Mouse (Mus musculus): ENCODE data around the gene Flnc.

Flnc gene

DNA sequence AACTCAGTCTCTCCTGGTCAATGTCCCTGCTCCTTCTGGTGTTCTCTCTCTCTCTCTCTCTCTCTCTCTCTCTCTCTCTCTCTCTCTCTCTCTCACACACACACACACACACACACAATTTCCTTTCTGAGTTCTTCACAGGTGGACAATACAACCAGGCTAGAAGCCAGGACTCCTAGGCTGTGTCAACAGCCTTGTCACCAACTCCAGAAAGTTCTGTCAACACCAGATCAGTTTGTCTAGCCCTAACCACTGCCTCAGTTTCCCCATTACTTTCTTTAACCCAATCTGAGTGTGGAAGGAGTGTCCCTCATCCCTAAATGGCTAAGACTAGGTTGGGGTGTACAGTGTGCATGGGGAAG lies 399 bp upstream of the Flnc start:
- DNase-seq, result no peak

DNA sequence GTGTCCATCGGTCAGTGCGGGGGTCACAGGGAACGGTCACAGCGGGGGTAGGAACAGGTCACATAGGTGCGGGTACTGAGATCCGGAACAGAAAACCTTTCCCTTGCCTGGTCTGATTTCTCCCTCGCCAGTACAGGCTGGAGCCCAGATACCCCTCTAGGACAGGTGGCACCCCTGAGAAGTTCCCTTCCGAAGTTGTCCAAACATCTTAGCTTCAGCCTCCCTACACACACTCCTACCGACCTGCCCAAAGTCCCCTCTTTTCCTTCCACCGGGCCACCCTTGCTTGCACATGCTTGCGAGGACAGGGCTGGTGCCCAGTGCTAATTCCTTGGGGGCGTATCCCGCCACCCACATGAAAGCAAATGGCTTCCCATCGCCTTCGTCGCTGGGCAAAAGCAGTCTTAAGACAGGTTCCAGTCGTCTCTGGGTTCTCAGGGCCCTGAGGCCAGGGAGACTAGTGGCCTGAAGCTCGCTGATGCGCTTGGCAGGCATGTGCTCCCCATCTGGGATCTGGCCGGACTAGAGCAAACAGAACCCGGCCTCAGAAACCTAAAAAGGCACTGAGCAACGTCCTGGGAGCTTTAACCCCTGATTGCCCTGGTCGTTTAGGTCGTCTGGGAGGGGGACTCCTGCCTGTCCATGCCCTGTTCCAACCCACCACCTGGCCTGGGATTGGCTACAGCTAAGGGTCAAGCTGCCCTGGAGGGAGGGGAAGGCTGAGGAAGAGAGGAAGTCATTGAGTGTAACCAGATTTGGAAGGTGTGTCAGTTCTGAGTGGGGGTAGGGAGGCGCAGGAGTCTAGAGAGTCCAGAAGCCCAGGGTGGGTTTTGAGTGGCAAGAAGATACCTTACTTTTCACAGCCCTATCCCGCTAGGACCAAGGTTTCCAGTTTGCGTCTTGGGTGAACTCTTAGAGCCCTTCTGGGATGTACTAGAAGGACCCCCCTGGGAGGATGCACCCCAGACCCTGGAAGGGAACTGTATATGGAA lies 1.0 kb downstream of the Flnc start:
- no peak for DNase-seq

DNA sequence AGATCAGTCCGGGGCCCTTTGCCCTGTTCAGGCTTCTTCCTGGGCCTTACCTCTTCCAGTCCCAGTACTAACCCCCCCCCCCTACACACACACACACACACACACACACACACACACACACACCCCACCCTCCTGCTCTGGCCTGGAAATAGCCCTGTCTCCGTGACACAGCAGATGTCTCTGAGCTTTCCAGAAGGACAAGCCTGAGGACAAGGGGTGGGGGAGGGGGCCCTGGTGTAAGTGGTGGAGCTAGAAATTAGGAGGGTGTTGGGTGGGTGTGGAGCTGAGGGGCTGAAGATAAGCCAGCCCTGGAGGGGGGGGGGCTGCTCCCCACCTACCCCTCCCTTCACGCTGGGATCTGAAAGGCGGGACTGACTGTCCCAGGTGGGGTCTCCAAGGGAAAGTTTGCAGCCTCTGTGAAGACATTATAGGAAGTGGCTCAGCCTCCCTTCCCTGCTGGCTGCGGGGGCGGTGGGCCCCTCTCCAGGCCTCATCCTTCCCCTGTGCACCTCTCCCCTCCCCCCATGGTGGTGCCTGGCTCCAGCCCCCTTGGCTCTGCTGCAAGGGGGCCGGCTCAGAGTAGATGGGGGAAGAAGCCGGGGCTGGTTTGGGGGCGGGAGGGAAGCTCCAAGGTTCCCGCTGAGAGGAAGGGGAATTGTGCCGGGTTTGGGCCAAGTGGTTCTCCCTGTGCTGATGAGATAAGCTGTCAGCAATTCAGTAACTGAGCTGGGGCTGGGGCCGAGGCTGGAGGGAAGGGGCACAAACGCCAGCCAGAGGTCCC lies 2.0 kb downstream of the Flnc start:
- DNase-seq, result peak; percentile 79

DNA sequence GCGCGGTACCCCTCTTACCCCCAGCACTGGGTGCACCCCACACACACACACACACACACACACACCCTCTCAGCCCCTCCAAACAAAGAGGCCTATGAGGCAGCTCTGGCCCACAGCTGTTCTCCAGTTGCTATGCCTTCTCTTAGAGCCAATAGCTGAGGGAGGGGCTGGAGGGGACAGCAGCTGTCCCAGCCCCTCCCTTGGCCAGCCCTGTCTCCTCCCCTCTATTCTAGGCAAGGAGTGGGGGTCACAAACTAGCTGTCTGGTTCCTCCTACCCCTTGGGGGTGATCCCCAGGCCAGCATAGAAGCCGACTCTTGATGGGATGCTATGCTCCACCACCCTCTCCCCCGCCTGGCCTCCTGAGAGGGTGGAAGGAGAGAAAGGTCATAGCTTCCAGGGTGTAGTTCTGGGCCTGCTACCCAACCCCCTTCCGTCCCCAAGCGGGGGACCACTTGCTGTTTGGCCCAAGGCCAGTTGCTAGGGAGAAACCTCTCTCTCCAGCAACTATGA lies 2.9 kb downstream of the Flnc start:
- DNase-seq, result peak; percentile 55

DNA sequence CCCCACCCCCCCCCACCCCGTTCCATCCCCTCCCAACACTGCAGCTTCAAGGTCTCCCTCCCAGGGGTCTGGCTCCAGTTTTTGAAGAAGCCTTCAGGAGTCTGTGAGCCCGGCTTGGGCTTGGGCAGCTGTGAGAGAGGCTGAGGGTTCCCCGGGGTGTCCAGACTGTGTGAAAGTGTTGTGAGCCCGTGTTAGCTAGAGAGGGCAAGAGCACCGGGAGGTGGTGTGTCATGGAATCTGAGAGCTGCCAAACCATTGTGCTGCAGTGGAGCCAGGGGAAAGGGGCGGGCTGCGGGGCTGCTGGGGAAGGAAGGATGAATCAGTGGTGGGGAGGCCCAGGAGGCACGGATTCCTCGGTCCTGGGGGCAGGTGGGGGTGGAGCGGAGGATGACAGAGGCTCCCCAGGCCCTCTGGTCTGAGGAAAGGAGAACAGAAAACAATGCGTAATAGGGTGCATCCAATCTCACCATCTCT lies 3.4 kb downstream of the Flnc start:
- peak; percentile 51 for DNase-seq

DNA sequence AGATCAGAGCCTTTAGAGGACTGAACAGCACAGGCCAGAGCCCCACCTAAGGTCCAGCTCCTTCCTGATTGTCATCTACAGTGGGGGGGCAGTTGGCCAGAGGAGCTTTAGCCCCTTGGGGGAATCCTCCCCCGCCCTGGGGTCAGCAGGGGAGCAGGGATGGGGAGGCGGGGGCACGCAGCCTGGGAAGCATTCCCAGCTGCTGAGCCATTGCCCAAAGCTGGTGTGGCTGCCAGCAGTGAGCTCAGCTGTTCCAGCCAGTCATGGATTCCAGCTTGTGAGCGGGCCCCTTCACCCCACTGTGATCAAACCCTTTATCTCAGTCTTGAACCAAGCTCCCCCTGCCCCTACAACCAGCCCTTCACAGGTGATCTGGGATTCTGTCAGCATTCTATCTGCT lies 6.2 kb downstream of the Flnc start:
- DNase-seq, result no peak

DNA sequence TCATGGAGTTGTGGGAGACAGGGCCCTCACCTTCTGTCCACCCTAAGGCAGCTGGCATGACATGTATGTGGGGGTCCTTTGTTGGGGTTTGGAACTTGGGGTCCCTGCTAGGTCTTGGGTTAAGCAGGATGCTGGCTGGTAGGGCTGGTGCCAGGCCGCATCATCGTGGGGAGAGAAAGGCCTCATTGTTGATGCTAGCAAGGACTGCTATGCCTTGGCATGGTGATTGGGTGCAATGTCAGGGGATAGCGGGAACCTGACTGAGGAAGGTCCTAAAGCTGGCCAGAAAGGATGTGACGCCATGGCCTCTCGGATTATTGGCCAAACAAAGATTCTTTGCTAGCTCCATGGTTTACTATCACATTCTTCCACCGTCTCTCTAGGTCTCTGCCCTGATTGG lies 6.7 kb downstream of the Flnc start:
- DNase-seq, result no peak

DNA sequence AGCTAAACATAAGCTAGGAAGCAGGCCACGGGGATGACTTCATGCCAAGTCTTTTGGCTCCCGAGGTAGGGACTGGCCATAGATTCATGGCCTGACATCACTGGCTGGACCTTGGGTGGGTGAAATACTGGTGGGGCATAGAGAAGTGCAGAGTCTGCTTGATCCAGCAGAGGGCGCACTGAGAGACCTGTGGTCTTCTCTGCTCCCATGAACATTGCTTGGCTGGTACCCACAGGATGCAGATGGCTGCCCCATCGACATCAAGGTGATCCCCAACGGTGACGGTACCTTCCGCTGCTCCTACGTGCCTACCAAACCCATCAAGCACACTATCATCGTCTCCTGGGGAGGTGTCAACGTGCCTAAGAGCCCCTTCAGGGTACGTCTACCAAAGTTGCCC lies 11.7 kb downstream of the Flnc start:
- peak; percentile 59 for DNase-seq

DNA sequence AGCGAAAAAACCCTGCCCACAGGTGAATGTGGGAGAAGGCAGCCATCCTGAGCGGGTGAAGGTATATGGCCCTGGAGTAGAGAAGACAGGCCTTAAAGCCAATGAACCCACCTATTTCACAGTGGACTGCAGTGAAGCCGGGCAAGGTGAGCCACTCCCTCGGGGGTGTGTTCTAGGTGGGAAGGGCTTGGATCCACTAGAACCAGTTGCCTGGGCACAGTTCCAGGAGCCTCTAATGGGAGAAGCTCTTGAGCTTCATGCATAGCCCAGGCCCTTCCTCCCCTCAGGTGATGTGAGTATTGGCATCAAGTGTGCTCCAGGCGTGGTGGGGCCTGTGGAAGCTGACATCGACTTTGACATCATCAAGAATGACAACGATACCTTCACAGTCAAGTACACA lies 12.3 kb downstream of the Flnc start:
- no peak for DNase-seq

DNA sequence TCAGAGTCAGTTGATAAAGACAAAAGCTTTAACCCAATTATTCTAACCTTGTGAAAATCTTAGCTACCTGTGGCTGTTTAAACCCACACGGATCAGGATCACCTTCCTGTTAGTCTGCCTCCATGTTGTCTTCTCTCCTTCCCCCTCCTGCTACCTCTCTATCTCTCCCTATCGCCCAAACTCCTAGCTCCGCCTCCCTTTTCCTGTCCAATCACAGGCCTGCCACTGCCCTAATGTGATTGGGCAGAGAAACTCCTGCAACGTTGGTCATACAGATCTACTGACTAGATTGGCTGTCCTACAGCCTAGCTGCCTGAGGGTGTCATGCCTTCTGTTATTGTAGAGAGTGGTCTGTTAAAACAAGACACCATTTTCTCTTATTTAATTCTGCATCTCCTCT lies 16.8 kb downstream of the Flnc start:
- DNase-seq, result peak; percentile 22

DNA sequence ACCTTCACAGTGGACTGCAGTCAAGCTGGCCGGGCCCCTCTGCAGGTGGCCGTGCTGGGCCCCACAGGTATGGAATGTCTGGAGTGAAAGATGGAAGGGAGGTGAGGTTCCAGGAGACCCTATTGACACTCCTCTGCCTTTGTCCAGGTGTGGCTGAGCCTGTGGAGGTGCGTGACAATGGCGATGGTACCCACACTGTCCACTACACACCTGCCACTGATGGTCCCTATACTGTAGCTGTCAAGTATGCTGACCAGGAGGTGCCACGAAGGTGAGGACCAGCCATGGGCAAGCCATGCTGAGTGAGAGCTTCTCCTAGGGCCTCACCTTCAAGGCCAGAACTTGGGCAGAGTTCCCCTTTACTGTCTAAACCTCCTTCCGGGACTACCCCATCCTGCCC lies 17.6 kb downstream of the Flnc start:
- no peak for DNase-seq

DNA sequence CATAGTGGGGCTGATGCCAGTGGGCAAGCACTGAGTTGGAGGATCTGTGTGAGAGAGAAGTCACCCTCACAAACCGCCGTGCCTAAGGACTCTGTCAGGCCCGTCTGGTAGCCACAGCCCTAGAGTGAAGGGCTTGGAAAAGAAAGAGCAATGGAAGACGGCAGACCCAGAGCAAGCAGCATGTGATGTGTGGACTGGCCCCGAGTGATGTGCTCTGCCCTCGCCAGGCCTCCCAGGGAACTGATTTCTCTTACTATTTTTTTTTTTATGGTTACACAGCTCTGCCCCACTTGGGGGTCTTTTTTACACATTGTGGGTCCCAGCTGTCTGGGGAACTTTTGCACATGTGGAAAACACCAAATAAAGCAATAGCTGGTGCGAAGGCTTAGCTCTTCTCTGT lies 28.4 kb downstream of the Flnc start:
- DNase-seq, result no peak

DNA sequence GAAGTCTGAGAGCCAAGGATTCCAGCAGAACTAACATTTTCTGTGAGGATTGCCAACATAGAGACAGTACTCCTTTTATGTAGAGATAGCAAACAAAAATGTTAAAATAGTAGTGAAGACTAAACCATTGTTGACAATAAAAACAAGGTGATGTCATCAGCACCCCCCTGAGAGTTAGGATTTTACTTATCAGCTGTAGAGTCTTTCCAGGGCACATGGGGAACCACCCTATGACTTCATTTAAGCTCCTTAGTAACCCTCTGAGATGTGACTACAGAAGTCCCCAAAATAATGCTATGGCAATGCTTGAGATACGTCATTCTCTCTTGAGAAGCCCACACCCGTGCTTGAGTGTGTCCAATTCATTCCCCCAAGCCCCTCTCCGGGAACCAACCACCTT lies 30.3 kb downstream of the Flnc start:
- DNase-seq, result no peak

DNA sequence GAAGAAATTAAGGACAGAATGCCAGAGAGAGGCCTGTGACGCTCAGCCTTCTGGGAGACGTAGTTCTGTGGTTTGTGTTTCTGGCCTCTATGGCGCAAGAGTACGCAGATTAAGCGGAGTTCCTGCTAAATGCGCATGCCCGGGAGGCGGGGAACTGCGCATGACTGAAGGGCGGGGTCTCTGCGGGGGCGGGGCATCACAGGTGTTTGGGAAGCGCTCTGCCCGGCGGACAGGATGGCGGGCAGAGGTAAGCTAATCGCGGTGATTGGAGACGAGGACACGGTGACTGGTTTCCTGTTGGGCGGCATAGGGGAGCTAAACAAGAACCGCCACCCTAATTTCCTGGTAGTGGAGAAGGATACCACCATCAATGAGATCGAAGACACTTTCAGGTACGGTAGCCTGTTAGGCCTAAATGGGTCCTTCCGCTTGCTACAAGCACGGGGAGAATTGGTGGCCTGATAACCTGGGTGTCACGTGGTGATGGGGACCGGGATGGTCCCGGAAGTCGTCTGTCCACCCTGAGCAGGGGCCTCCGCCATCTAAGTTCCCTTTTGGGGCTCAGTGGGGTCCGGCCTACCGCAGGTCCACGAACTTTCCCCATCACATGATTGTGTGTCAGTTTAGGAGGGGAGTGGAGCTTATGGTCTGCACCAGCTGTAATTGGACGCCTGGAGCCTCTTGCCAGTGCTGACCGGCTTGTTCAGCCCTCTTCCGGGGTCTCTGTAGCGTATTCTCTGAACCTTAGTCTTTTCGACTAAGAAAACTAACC lies 34.7 kb downstream of the Flnc start, which contains the start of gene Atp6v1f:
Gene Atp6v1f (plus strand): TSS at position 136 of the 772 bp plus-strand sequence.
- peak; percentile 96 for DNase-seq

DNA sequence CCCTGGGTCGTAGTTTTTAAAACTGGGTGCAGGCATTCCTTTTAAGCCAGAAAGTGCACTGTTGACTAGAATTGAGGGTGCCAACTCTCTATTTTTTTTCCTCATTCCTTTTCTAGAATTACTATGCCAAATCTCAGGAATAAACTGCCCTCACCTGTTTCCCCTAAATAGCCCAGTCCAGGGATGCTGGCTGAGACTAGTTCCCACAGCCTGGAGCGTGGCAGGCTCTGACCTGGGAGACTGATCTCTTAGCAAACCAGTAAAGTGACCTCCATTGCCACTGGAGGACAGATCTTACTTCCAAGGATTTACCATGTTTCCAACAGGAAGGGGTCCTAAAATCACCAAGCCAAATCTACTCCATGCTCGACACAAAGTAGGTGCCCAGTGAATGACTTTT lies 35.8 kb downstream of the Flnc start:
- no peak for DNase-seq

DNA sequence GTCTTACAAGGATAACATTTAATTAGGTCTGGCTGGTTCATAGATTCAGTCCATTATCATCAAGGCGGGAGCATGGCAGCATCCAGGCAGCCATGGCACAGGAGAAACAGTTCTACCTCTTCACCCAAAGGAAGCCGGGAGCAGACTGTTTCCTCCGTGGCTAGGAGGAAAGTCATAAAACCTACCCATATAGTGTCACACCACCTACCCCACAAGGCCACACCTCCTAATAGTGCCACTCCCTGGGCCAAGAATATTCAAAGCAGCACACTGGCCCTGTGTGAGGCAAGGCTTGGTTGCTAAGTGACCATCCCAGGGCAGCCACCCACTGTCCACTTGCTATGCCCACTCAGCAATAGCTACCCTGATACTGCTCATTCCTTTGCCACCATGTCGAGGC lies 38.1 kb downstream of the Flnc start, which contains the start of gene Atp6v1fnb:
Gene Atp6v1fnb (plus strand): TSS at position 301 of the 400 bp plus-strand sequence.
- no peak for DNase-seq

DNA sequence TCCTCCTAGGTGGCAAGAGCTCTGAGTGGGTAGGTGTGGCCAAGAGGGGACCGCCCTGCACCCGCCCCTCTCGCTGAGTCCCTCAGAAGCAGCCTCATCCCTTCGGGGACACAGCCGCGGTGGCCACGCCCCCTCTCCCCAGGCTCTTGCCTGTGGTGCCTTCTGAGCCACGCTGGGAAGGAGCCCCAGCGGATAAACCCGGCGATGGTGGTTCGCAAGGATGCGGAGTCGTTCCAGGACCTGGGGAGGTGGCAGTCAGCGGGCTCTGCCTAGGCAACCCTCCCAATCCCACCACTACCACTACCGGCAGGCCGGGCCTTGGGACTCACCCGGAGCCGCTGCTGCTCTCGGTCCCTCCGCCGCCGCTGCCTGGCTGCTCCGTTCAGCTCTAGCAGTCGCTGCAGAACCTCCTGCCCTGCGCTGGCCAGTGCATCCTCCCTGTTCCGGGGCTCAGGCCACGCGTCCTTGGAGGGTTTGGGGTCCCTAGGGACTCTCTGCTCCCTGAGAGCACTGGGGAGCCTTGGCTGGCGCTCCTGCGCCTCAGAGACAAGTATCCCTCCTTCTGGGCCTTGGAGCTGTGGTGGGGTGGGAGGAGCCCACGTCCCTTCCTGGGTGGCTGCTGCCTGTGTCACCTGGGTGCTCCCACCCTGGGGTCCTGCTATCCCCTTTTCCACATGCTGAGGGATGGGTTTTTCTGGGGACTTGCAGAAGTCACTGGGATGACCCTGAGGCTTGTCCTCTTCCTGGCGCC lies 41.1 kb downstream of the Flnc start:
- peak; percentile 91 for DNase-seq

DNA sequence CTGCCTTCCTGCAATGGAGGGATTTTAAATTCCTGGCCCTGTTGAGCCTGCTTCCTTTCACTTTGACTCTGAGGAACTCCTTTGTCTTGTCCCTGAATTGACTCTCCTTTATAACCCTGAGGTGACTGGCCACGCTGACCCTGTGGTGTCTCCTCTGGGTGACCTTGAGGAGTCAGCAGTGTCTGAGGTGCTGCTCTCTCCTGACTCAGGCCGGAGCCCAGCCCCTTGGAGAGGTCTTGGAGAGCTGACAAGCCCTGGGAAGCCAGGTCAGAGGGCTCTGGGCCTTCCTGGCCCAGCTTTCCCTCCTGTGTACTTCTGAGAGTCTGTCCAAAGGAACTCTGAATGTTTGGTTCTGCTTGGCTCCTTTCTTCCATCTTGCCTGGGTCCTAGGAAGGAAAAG lies 41.7 kb downstream of the Flnc start:
- DNase-seq, result no peak

DNA sequence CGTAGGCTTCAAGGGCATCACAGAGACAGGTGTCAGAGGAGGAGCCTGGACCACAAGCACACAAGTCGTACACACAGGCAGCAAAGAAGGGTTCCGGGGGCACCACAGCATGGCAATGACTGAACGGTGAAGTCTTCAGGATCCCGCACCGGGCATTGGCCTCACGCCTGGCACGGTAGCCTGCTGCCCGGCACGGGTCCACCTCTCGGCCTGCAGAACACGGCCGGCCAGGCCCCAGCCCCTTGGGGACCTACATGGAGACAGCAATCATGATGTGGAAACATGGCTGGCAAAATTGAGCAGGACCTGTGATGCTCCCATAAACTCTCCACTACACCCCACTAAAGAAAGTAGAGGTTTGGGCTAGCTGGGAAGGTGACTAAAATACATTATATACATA lies 49.6 kb downstream of the Flnc start:
- no peak for DNase-seq

DNA sequence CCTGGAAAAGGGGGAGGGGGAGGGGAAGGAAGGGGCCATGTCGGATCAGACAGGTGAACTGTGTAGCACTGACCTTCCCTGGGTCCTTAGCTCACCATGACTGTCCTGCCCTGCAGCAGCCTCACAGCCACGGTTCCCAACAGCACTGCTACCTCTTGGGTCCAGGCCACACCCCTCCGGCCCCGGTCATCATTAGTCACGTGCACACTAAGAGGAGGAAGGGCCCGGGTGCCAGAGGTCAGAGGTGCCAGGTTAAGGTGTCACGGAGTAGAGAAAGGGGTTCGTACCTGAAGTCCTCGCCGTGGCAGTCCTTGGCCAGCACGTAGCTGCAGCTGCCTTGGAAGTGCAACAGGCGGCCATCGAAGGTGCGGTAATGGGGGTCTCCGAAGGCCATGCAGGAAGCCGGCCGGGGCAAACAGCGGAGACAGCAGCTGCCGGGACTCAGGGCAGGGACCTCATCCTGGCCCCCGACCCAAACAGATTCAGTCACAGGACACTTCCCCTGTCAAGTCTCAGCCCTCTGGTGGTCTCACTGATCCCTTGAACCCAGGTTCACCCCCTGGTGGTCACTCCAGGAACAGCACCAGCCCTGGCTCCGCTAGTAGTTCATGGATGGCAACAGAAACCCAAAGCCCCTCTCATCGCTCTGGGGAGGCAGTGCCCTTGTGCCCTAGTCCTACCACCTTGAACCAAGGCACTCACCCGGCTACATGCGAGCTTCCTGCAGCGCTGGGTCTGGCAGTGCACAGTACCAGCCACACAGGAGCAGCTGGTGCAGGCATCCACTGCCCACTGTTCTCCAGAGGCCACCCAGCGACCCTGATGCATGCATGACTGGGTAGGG lies 51.9 kb downstream of the Flnc start:
- DNase-seq, result peak; percentile 87

DNA sequence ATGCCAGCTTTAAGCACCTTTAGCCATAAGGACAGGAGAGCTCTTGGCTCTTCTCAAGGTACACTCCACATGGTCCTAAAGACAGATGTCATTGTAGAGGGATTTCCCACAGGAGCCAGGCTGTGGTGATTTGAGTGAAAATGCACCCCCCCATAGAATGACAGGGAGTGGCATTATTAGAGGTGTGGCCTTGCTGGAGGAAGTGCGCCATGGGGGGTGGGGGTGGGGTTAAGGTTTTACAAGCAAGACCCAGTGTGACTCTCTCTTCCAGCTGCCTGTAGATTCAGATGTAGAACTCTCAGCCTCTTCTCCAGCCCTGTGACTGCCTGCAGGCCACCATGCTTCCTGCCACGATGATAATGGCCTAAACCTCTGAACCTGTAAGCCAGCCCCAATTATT lies 52.9 kb downstream of the Flnc start:
- no peak for DNase-seq
